ENCODE assay signal across 17 mouse cellular contexts in genomic region chr11:113661835-113662351, GRCm38 (mm10). TPM values are rescaled to one million over a fixed set of nuclear protein-coding genes. Genes with fewer than 3 reads are reported as not detected.
"Had no signal": no experiment of that assay in that cellular context is flagged by ENCODE, and none has a peak within 500 bp of the region (broad histone marks: within the 10 kb centered on the region; RNA-seq: fewer than 3 reads in every experiment).

No protein-coding gene starts in this region.

- ATAC-seq: lung, postnatal 0 days; midbrain, embryonic 16.5 days had no signal

- H3K27ac ChIP-seq: kidney, postnatal 0 days; limb, embryonic 13.5 days; liver, embryonic 14.5 days; midbrain, embryonic 12.5 days; neural tube, embryonic 13.5 days; stomach, embryonic 15.5 days had no signal

- H3K9ac ChIP-seq: limb, embryonic 13.5 days; liver, embryonic 14.5 days; midbrain, embryonic 12.5 days; neural tube, embryonic 13.5 days; stomach, embryonic 15.5 days had no signal

- H3K4me3 ChIP-seq: limb, embryonic 13.5 days; megakaryocyte, embryonic 14.5 days; midbrain, embryonic 12.5 days; neural tube, embryonic 13.5 days; stomach, embryonic 15.5 days had no signal

- H3K4me1 ChIP-seq: midbrain, embryonic 12.5 days; stomach, embryonic 15.5 days had no signal

- DNase-seq: kidney, postnatal 36 days; left cerebral cortex, postnatal 4 days; lung, adult 18-20 months; lung, postnatal 4 days; right cerebral cortex, postnatal 14 days; thymus, adult 2 months; thymus, postnatal 25 days had no signal

- H3K27me3 ChIP-seq: limb, embryonic 13.5 days; megakaryocyte, embryonic 14.5 days; midbrain, embryonic 12.5 days; neural tube, embryonic 13.5 days; stomach, embryonic 15.5 days had no signal

- H3K9me3 ChIP-seq: limb, embryonic 13.5 days; megakaryocyte, embryonic 14.5 days; midbrain, embryonic 12.5 days; neural tube, embryonic 13.5 days; stomach, embryonic 15.5 days had no signal

- H3K4me2 ChIP-seq: limb, embryonic 13.5 days; midbrain, embryonic 12.5 days; neural tube, embryonic 13.5 days; stomach, embryonic 15.5 days had no signal

RNA-seq across cellular contexts. Expression of gene Sstr2, which starts 42.8 kb away (rescaled TPM):
- total RNA-seq: liver, adult 2 months had no signal
